Mouse (Mus musculus): ENCODE measurements around the gene Pramef25. TPM values are rescaled to one million over a fixed set of nuclear protein-coding genes. Genes with fewer than 3 reads are reported as not detected.

Gene Pramef25
- polyA plus RNA-seq (2017; shearing (Covaris generic)), result not detected

DNA sequence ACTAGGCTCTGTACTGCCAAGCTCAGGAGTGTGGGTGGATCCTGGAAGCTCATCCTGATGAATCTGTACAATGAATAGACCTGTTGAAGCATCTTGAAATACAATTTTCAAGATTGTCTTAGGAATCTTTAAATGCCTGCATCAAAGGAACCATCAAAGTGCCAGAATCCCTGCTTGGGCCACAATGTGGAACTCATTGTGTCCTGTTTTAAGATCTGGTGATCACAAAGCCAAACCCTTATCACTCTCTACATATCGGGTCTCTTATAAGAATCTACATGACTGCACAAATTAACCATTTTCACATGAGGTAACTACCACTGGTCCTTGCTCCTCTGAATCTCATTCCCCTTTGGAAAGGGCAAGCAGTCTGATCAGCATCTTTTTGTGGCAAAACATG is at the start of gene Pramef25:
Gene Pramef25, minus strand, starts transcription at position 101 of the 400 bp plus-strand sequence.

GRCm38 (mm10) chr4:143994269-143994668 is 43.5 kb upstream of the Pramef25 start, which contains the start of gene Pramef17:
TSS of gene Pramef17 (minus strand) at chr4:143994369.

GRCm38 (mm10) chr4:143966850-143967249 is 16.0 kb upstream of the Pramef25 start, which contains the start of gene Gm13101:
TSS of gene Gm13101 (minus strand) at chr4:143966950.

GRCm38 (mm10) chr4:143900280-143900679 is 50.5 kb downstream of the Pramef25 start, which contains the start of gene Pramef6:
TSS of gene Pramef6 (minus strand) at chr4:143900380.

Other genes starting within 250 kb of the Pramef25 start
- gene Gm13089, start 248.3 kb downstream of the Pramef25 start, polyA plus RNA-seq (2017; shearing (Covaris generic)), result not detected
- gene Gm13078, start 231.6 kb downstream of the Pramef25 start, polyA plus RNA-seq (2017; shearing (Covaris generic)), result not detected
- gene Gm13023, start 161.7 kb downstream of the Pramef25 start, polyA plus RNA-seq (2017; shearing (Covaris generic)), result not detected
- not detected for gene Gm13084, start 134.9 kb downstream of the Pramef25 start, polyA plus RNA-seq (2017; shearing (Covaris generic))
- gene Gm13103, start 104.5 kb downstream of the Pramef25 start, polyA plus RNA-seq (2017; shearing (Covaris generic)), result not detected
- not detected for gene Pramef6, start 50.6 kb downstream of the Pramef25 start, polyA plus RNA-seq (2017; shearing (Covaris generic))
- not detected for gene Gm13101, start 15.9 kb upstream of the Pramef25 start, polyA plus RNA-seq (2017; shearing (Covaris generic))
- gene Pramef17, start 43.4 kb upstream of the Pramef25 start, polyA plus RNA-seq (2017; shearing (Covaris generic)), result not detected
- gene Pramel4, start 108.1 kb upstream of the Pramef25 start, polyA plus RNA-seq (2017; shearing (Covaris generic)), result not detected
- gene Gm13102, start 155.5 kb upstream of the Pramef25 start, polyA plus RNA-seq (2017; shearing (Covaris generic)), result not detected
- gene Oog3, start 211.6 kb upstream of the Pramef25 start, polyA plus RNA-seq (2017; shearing (Covaris generic)), result not detected
- gene Oog2, start 239.7 kb upstream of the Pramef25 start, polyA plus RNA-seq (2017; shearing (Covaris generic)), result not detected

Data from activated CD4-positive, CD25-positive, alpha-beta regulatory T cell, adult 9 weeks (primary cell).